Mouse (Mus musculus): ENCODE measurements at regions not wholly inside any gene's neighbourhood (a gene's known extent, or its start where the extent isn't known, plus 50 kb on each side); places are given as distances from the start of the nearest gene placed in this dataset.

DNA sequence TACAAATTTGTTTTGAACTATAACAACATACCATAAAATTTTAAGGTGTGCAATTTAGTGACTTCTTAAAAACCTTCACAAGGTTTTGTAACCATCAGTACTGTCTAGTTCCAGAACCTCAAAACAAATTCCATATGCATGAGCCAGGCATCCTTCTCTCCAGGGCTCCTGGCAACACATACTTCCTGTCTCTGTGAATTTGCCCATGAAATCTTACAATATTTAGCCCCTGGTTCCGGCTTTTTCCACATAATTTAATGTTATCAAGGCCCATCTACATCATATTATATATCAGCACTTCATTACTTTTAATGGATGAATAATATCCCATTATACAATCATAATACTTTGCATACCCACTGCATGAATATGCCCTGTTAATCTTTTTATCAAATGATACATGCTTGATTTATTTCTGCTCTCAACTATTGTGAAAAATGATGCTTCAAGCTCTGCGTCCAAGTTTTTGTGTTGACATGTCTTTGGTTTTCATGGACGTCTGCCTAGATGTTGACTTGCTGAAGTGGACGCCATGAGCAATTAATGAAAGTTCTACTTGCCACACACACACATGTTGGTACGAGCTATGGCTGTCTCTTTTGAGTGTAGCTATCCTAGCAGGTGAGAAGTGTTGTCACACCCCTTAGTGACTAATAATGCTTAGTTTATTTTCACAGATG is 95.2 kb upstream of the Ngf start:
- Histone ChIP-seq H3K4me3 (ENCODE audit: insufficient read depth in 1 of 2, low read depth in 1 of 2, low read length in 2 of 2, poor library complexity in 1 of 2, severe bottlenecking in 1 of 2) (no peak overlapping the region), H3K27ac (ENCODE audit: insufficient read depth, low read depth, low read length, poor library complexity, severe bottlenecking) (no peak overlapping the region), H3K36me3 (ENCODE audit: control insufficient read depth, insufficient read depth, low read length, poor library complexity, severe bottlenecking) (no peaks in the 10 kb centered on the region), H3K9me3 (ENCODE audit: control insufficient read depth, insufficient read depth, low read depth, low read length) (no peaks in the 10 kb centered on the region), H3K9ac (ENCODE audit: insufficient read depth, low read depth, low read length, poor library complexity, severe bottlenecking) (no peak overlapping the region), H3K4me1 (ENCODE audit: control insufficient read depth in 2 of 2, insufficient read depth in 2 of 2, low read length in 2 of 2, poor library complexity in 1 of 2) (no peaks in the 10 kb centered on the region)
- no peak for TF ChIP-seq MAFK (IDR thresholded peaks at IDR 0.05; ENCODE audit: insufficient read depth, low read depth, low read length)
- TF ChIP-seq ZC3H11A (IDR thresholded peaks at IDR 0.05; ENCODE audit: borderline replicate concordance, low read depth, low read length): no peak
- no peak for TF ChIP-seq HCFC1 (IDR thresholded peaks at IDR 0.05; ENCODE audit: borderline replicate concordance, insufficient read depth, low read length)
- TF ChIP-seq CHD2 (IDR thresholded peaks at IDR 0.05; ENCODE audit: low read depth, low read length): no peak
- TF ChIP-seq ZNF384 (IDR thresholded peaks at IDR 0.05; ENCODE audit: low read depth, low read length): no peak
- in situ Hi-C loops (cut with MboI; ENCODE audit: low sequenced_read_pairs in 2 of 2, unreplicated experiment in 2 of 2): no loop called here
- DNase-seq (ENCODE audit: low read depth, low spot score): no peak

DNA sequence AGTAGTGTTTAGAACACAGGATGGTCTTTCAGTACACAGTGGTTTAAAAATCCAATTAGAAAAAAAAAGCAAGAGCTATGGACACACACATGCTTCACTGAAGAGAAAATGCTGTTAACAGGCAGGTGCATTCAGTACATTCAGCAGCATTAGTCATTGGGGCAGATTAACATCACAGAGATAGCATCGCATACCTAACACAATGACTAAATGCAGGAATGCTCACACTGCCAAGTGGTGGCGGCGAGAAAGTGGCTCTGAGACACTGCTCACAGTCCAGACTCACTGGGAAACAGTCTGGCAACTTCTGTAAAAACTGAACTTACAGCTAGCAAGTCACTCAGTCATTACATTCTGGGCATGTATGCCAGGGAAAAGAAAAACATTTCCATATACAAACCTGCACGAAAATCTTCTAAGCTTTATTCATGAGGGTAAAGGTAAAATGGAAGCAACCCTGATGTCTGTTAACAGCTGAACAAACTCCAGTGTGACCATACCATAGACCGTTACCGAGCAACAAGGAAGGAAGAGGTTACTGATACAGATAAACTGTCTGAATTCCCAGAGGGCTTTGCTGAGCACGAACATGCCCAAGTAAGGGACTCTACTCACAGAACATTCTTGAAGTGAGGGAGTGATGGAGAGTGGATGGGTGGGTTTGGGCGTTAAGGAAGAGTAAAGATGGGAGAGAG is 97.4 kb upstream of the Ngf start:
- peak; percentile 28 for DNase-seq (ENCODE audit: low read depth, low spot score)
- H3K9me3 ChIP-seq (ENCODE audit: control insufficient read depth, insufficient read depth, low read depth, low read length): no peaks in the 10 kb centered on the region
- TF ChIP-seq ZNF384 (IDR thresholded peaks at IDR 0.05; ENCODE audit: low read depth, low read length) (0 out of 2 replicates have a peak, but pooled peaks have one; percentile 60), HCFC1 (IDR thresholded peaks at IDR 0.05; ENCODE audit: borderline replicate concordance, insufficient read depth, low read length) (no peak), MAFK (IDR thresholded peaks at IDR 0.05; ENCODE audit: insufficient read depth, low read depth, low read length) (0 out of 2 replicates have a peak, but pooled peaks have one; percentile 22)
- no peak overlapping the region for H3K9ac ChIP-seq (ENCODE audit: insufficient read depth, low read depth, low read length, poor library complexity, severe bottlenecking)
- no peaks in the 10 kb centered on the region for H3K4me1 ChIP-seq (ENCODE audit: control insufficient read depth in 2 of 2, insufficient read depth in 2 of 2, low read length in 2 of 2, poor library complexity in 1 of 2)
- in situ Hi-C loops (cut with MboI; ENCODE audit: low sequenced_read_pairs in 2 of 2, unreplicated experiment in 2 of 2): no loop called here
- no peak overlapping the region for H3K27ac ChIP-seq (ENCODE audit: insufficient read depth, low read depth, low read length, poor library complexity, severe bottlenecking)
- H3K36me3 ChIP-seq (ENCODE audit: control insufficient read depth, insufficient read depth, low read length, poor library complexity, severe bottlenecking): no peaks in the 10 kb centered on the region
- H3K4me3 ChIP-seq (ENCODE audit: insufficient read depth in 1 of 2, low read depth in 1 of 2, low read length in 2 of 2, poor library complexity in 1 of 2, severe bottlenecking in 1 of 2): no peak overlapping the region

DNA sequence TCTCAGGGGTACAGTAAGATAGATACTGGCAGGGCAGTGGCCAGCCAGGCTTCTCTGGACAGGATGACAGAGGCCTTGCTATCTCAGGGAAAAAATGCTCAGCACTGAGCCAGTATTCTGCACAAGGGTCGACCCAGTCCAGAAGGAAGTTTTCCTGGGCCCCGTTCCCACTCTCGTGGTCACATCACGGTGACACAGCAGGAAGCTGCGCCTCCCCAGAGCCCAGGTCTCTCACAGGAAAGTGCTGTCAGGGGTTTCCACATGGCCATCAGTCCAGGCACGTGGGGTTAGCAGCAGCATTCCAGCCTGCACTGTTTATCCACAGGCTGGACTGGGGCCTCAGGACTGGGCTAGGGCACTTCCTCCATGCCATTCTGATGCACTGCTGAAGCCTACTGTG is 103.5 kb upstream of the Ngf start:
- in situ Hi-C loops (cut with MboI; ENCODE audit: low sequenced_read_pairs in 2 of 2, unreplicated experiment in 2 of 2): no loop called here

DNA sequence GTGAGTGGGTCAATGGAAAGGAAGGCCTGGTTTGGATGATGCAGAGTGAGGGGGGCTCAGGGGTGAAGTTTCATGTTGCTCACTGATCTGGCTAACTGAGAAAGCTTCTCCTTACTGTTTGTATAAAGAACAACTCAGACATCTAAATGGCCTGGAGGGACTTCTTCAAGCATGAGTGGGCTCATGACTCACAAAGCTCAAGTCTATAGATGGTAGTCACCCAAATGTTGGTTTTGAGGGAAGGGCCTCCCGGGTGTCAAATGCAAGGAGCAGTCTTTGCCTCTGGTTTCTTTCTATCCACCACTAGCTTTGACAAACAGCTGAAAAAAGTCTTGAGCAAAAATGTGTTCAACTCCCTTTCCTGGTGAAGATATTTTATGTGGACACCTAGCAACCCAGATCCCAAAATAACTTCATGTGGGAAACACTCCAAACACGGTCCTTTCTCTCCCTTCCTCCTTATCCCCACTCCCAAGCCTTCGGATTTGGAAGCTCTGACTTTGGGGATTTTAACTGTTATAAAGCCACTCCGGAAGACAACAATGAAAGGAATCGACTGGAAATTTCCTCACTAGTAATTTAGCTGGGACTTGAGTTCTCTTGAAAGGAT is 105.3 kb upstream of the Ngf start:
- H3K27ac ChIP-seq (ENCODE audit: insufficient read depth, low read depth, low read length, poor library complexity, severe bottlenecking): no peak overlapping the region
- no peaks in the 10 kb centered on the region for H3K9me3 ChIP-seq (ENCODE audit: control insufficient read depth, insufficient read depth, low read depth, low read length)
- H3K36me3 ChIP-seq (ENCODE audit: control insufficient read depth, insufficient read depth, low read length, poor library complexity, severe bottlenecking): no peaks in the 10 kb centered on the region
- no peak overlapping the region for H3K9ac ChIP-seq (ENCODE audit: insufficient read depth, low read depth, low read length, poor library complexity, severe bottlenecking)
- no peak for DNase-seq (ENCODE audit: low read depth, low spot score)
- no peak overlapping the region for H3K4me3 ChIP-seq (ENCODE audit: insufficient read depth in 1 of 2, low read depth in 1 of 2, low read length in 2 of 2, poor library complexity in 1 of 2, severe bottlenecking in 1 of 2)
- H3K4me1 ChIP-seq (ENCODE audit: control insufficient read depth in 2 of 2, insufficient read depth in 2 of 2, low read length in 2 of 2, poor library complexity in 1 of 2): no peaks in the 10 kb centered on the region
- no peak for TF ChIP-seq ZNF384 (IDR thresholded peaks at IDR 0.05; ENCODE audit: low read depth, low read length)
- TF ChIP-seq MAFK (IDR thresholded peaks at IDR 0.05; ENCODE audit: insufficient read depth, low read depth, low read length): no peak
- no peak for TF ChIP-seq CHD2 (IDR thresholded peaks at IDR 0.05; ENCODE audit: low read depth, low read length)
- TF ChIP-seq HCFC1 (IDR thresholded peaks at IDR 0.05; ENCODE audit: borderline replicate concordance, insufficient read depth, low read length): no peak
- TF ChIP-seq ZC3H11A (IDR thresholded peaks at IDR 0.05; ENCODE audit: borderline replicate concordance, low read depth, low read length): no peak
- in situ Hi-C loops (cut with MboI; ENCODE audit: low sequenced_read_pairs in 2 of 2, unreplicated experiment in 2 of 2): no loop called here

More for the DNA sequence above, 103.5 kb upstream of the Ngf start:
- Histone ChIP-seq H3K27ac (ENCODE audit: insufficient read depth, low read depth, low read length, poor library complexity, severe bottlenecking) (no peak overlapping the region), H3K4me1 (ENCODE audit: control insufficient read depth in 2 of 2, insufficient read depth in 2 of 2, low read length in 2 of 2, poor library complexity in 1 of 2) (no peaks in the 10 kb centered on the region), H3K4me3 (ENCODE audit: insufficient read depth in 1 of 2, low read depth in 1 of 2, low read length in 2 of 2, poor library complexity in 1 of 2, severe bottlenecking in 1 of 2) (no peak overlapping the region), H3K36me3 (ENCODE audit: control insufficient read depth, insufficient read depth, low read length, poor library complexity, severe bottlenecking) (no peaks in the 10 kb centered on the region), H3K9me3 (ENCODE audit: control insufficient read depth, insufficient read depth, low read depth, low read length) (no peaks in the 10 kb centered on the region), H3K9ac (ENCODE audit: insufficient read depth, low read depth, low read length, poor library complexity, severe bottlenecking) (no peak overlapping the region)
- TF ChIP-seq HCFC1 (IDR thresholded peaks at IDR 0.05; ENCODE audit: borderline replicate concordance, insufficient read depth, low read length): no peak
- no peak for TF ChIP-seq ZC3H11A (IDR thresholded peaks at IDR 0.05; ENCODE audit: borderline replicate concordance, low read depth, low read length)
- no peak for TF ChIP-seq MAFK (IDR thresholded peaks at IDR 0.05; ENCODE audit: insufficient read depth, low read depth, low read length)
- TF ChIP-seq CHD2 (IDR thresholded peaks at IDR 0.05; ENCODE audit: low read depth, low read length): no peak
- no peak for TF ChIP-seq ZNF384 (IDR thresholded peaks at IDR 0.05; ENCODE audit: low read depth, low read length)
- DNase-seq (ENCODE audit: low read depth, low spot score): no peak

Measured in ES-E14 (cell line).